Mouse (Mus musculus): Measurements from ENCODE around the gene Srek1. TPM values are rescaled to one million over a fixed set of nuclear protein-coding genes. Genes with fewer than 3 reads are reported as not detected.

Srek1 gene
- polyA plus RNA-seq (2012; rRNA removed), result 6.0 and 6.6 TPM in 2 replicates

GRCm38 (mm10) chr13:103774119-103774757 lies at the start of gene Srek1:
Srek1 (minus strand) TSS chr13:103774608.

Other genes with a start within 250 kb of the Srek1 start
- gene Erbin, start 145.9 kb upstream of the Srek1 start, polyA plus RNA-seq (2012; rRNA removed), result 1.8 and 3.3 TPM in 2 replicates

Data from stomach, adult 2 months (tissue).